Mouse (Mus musculus) limb, embryonic 11.5 days (tissue): Measurements from ENCODE around the gene Khnyn. TPM values are rescaled to one million over a fixed set of nuclear protein-coding genes. Genes with fewer than 3 reads are reported as not detected.

Experiments used
- ATAC-seq: fragments of 200-750 bp; cut with Nextera tagmentation; 2 replicates; pipeline ENCODE4 v1.8.0; 2017; ENCODE audit warnings: low read depth; ENCODE audit not compliant: insufficient number of reproducible peaks, low FRiP score, low TSS enrichment
- DNase-seq: peaks from one replicate; pipeline ENCODE4 v3.0.0-alpha.2; 2015; ENCODE audit warnings: low spot score
- H3K27ac ChIP-seq: fragments of 300-500 bp; sonication (generic); replicated peaks from 2 replicates; pipeline ENCODE4 v1.5.1; 2014; ENCODE audit warnings: low read depth, mild to moderate bottlenecking, low read length
- H3K27me3 ChIP-seq: fragments of 300-500 bp; sonication (generic); 2 replicates; pipeline ENCODE4 v1.6.1; 2014; ENCODE audit warnings: mild to moderate bottlenecking, low read length, mixed read lengths; ENCODE audit not compliant: control insufficient read depth, insufficient read depth
- H3K36me3 ChIP-seq: fragments of 300-500 bp; sonication (generic); 2 replicates; pipeline ENCODE4 v1.6.1; 2014; ENCODE audit warnings: mild to moderate bottlenecking, low read length, moderate library complexity, mixed read lengths; ENCODE audit not compliant: control insufficient read depth, insufficient read depth
- H3K4me1 ChIP-seq: fragments of 300-500 bp; sonication (generic); 2 replicates; pipeline ENCODE4 v1.6.1; 2014; ENCODE audit warnings: low read length, mixed read lengths; ENCODE audit not compliant: control insufficient read depth, insufficient read depth
- H3K4me2 ChIP-seq: fragments of 300-500 bp; sonication (generic); 2 replicates; pipeline ENCODE4 v1.6.1; 2014; ENCODE audit warnings: low read depth, mild to moderate bottlenecking, moderate library complexity; ENCODE audit not compliant: severe bottlenecking
- H3K4me3 ChIP-seq: fragments of 300-500 bp; sonication (generic); 2 replicates; pipeline ENCODE4 v1.5.1; 2014; ENCODE audit warnings: low read depth, low read length
- H3K9ac ChIP-seq: fragments of 300-500 bp; sonication (generic); 2 replicates; pipeline ENCODE4 v1.6.1; 2014; ENCODE audit warnings: mild to moderate bottlenecking, low read length
- H3K9me3 ChIP-seq: fragments of 300-500 bp; sonication (generic); 2 replicates; pipeline ENCODE4 v1.6.1; 2016; ENCODE audit warnings: low read length; ENCODE audit not compliant: control insufficient read depth
- WGBS: fragments of 180-500 bp; shearing (Covaris S2); extraction: QIAGEN DNeasy Blood & Tissue Kit; methylation state at CpG from one replicate; pipeline ENCODE4 v1.1.7; 2014; 5-methylcytosine and 5-hydroxymethylcytosine counted together
- polyA plus RNA-seq: library from polyadenylated mRNA; unstranded; fragments of >200 nt; fragmentation: Nextera tagmentation; extraction: Ambion mirVana; gene quantifications from 2 replicates; pipeline ENCODE4 v1.2.1, GENCODE M21; 2014

Gene Khnyn
- polyA plus RNA-seq = 17.4 and 18.4 TPM in 2 replicates

DNA sequence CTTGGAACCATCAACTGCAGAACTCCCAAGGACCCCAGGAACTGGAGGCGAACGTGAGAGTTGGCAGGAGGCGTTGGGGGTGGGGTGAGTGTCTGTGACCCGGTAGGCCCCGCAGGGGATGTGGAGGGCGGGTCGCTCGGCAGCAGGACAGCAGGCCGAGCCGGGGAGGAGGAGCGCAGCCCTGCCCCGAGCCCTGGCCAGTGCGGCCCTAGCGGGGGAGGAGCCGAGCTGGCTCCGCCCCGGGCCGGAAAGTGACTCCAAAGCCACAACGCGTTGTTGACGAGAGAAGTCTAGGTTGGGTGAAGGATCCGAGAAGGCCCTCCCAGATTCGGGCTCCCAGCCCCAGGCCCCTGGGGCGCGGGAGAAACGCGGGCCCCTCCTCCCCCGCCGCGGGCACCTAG is at the start of gene Khnyn:
Khnyn (plus strand) TSS at position 235 of the 401 bp plus-strand sequence.
- Histone ChIP-seq H3K4me2 (peak within 1 kb of the TSS; percentile 85), H3K36me3 (peaks cover 25% of the 10 kb centered on the region), H3K4me1 (peaks cover 20% of the 10 kb centered on the region), H3K4me3 (peak within 1 kb of the TSS; percentile 85), H3K27me3 (no peaks in the 10 kb centered on the region), H3K27ac (peak within 1 kb of the TSS; percentile 90), H3K9ac (peak within 1 kb of the TSS; percentile 90), H3K9me3 (no peaks in the 10 kb centered on the region)
- WGBS = 0% methylated on average over 27 of the region's 30 CpGs
- peak; percentile 91 for DNase-seq
- peak; percentile 93 for ATAC-seq

GRCm38 (mm10) chr14:55838312-55838711 is 46.4 kb upstream of the Khnyn start:
- ATAC-seq (no peak), DNase-seq (no peak)
- no peak overlapping the region for H3K9ac ChIP-seq
- no peaks in the 10 kb centered on the region for H3K36me3 ChIP-seq
- H3K9me3 ChIP-seq = no peaks in the 10 kb centered on the region
- no peak overlapping the region for H3K4me2 ChIP-seq
- H3K27ac ChIP-seq = no peak overlapping the region
- no peak overlapping the region for H3K4me3 ChIP-seq
- WGBS = 95% methylated on average over 5 of the region's 5 CpGs
- H3K27me3 ChIP-seq = no peaks in the 10 kb centered on the region
- peaks cover 19% of the 10 kb centered on the region; the same call in 1 of the 2 replicates for H3K4me1 ChIP-seq

DNA sequence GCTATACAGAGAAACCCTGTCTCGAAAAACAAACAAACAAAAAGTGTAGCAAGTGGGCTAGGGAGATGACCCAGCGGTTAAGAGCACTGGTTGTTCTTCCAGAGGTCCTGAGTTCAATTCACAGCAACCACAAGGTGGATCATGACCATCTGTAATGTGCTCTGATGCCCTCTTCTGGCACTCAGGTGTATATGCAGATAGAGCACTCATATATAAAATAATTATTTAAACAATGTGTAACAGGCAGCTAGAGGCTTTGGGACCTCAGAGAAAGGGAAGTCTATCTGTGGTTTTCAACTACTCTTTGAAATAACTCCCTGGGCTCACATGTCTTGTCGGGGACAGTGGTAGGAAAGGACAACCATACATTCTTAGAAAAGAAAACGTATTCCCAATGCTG is 46.0 kb upstream of the Khnyn start:
- DNase-seq = no peak
- Histone ChIP-seq H3K9me3 (no peaks in the 10 kb centered on the region), H3K27me3 (no peaks in the 10 kb centered on the region), H3K4me2 (no peak overlapping the region), H3K27ac (no peak overlapping the region), H3K4me1 (peaks cover 19% of the 10 kb centered on the region; the same call in 1 of the 2 replicates), H3K36me3 (no peaks in the 10 kb centered on the region), H3K4me3 (no peak overlapping the region), H3K9ac (no peak overlapping the region)
- WGBS = 86% methylated on average over 4 of the region's 4 CpGs
- ATAC-seq = no peak

DNA sequence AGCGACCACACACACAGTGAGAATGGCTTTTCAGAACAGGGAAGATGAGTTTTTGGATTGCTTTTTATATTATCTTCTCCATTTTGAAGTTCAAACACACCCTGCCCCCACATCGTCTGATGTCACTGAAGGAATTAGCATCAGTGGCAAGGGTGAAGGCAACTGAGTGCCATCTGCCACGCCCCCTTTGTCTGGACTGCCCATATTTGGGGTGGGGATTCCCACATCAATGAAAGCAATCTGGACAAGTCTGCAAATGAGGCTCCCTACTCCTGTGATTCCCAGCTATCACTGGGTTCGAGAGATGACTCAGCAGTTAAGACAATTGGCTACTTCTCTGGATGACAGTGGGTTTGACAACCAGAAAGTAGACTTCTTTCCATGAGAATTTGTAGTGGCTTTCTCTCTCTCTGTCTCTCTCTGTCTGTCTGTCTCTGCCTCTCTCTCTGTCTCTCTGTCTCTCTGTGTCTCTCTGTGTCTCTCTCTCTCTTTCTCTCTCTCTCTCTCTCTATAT is 43.8 kb upstream of the Khnyn start:
- H3K27ac ChIP-seq = no peak overlapping the region
- no peaks in the 10 kb centered on the region for H3K27me3 ChIP-seq
- H3K4me3 ChIP-seq = no peak overlapping the region
- ATAC-seq = no peak
- H3K9ac ChIP-seq = no peak overlapping the region
- no peak overlapping the region for H3K4me2 ChIP-seq
- peaks cover 5% of the 10 kb centered on the region; the same call in 1 of the 2 replicates for H3K4me1 ChIP-seq
- 68% methylated on average over 4 of the region's 4 CpGs for WGBS
- DNase-seq = no peak
- no peaks in the 10 kb centered on the region for H3K36me3 ChIP-seq
- no peaks in the 10 kb centered on the region for H3K9me3 ChIP-seq

DNA sequence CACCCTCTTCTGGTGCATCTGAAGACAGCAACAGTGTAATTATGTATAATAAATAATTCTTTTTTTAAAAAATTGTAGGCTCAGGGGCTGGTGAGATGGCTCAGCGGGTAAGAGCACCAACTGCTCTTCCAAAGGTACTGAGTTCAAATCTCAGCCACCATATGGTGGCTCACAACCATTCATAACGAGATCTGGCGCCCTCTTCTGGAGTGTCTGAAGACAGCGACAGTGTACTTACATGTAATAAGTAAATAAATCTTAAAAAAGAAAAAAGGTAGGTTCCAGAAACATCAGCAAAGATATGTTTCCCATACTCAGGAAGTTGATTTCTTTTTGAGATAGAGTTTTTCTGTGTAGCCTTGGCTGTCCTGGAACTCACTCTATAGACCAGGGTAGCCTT is 42.0 kb upstream of the Khnyn start:
- ATAC-seq (no peak), DNase-seq (no peak)
- H3K27me3 ChIP-seq = no peaks in the 10 kb centered on the region
- H3K9me3 ChIP-seq = no peaks in the 10 kb centered on the region
- H3K4me1 ChIP-seq = peaks cover 2% of the 10 kb centered on the region; the same call in 1 of the 2 replicates
- no peak overlapping the region for H3K4me3 ChIP-seq
- H3K9ac ChIP-seq = no peak overlapping the region
- no peak overlapping the region for H3K4me2 ChIP-seq
- no peak overlapping the region for H3K27ac ChIP-seq
- H3K36me3 ChIP-seq = no peaks in the 10 kb centered on the region
- WGBS = 72% methylated on average over 4 of the region's 4 CpGs

DNA sequence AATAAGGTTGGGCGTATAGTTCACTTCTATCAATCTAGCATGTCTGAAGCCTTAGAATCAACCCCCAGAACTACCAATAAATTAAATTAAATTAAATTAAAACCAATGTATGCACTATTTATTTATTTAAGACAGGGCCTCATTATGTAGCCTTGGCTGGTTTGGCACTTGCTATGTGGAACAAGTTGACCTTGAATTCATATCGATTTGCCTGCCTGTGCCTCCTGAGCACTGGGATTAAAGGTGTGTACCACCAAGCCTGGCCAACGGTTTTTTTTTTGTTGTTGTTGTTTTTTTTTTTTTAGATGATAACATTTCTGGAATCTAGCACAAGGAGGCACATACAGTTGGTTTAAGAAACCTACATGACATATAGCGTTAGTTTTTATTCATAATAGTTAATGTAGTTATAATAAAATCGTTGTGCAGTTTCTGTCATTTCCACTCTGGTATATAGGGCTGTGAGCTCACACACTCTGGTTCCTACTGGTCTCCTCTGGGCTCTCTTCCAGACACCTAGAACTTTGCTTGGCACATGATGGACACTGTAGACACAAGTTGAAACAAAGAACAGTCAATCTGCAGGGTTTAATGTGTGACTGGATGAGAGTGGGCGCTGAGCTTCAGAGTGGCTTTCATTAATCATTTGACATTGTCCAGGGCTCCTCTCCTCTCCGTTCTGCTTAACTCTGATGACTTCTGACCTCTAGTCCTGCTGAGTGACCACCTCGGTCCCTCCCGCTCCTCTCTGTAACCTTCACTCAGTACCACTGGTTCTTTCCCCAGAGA is 39.0 kb upstream of the Khnyn start:
- Histone ChIP-seq H3K9ac (no peak overlapping the region), H3K27ac (no peak overlapping the region), H3K27me3 (no peaks in the 10 kb centered on the region), H3K36me3 (no peaks in the 10 kb centered on the region), H3K4me1 (no peaks in the 10 kb centered on the region), H3K4me3 (no peak overlapping the region), H3K9me3 (no peaks in the 10 kb centered on the region), H3K4me2 (no peak overlapping the region)
- no peak for ATAC-seq
- WGBS = 65% methylated on average over 9 of the region's 9 CpGs
- DNase-seq = no peak

- H3K27me3 ChIP-seq = no peaks in the 10 kb centered on the region
These were observed 33.9 kb upstream of the Khnyn start for GRCm38 (mm10) chr14:55850885-55851284.

GRCm38 (mm10) chr14:55852646-55853551 is 31.8 kb upstream of the Khnyn start:
- peaks cover 31% of the 10 kb centered on the region for H3K4me1 ChIP-seq
- H3K27ac ChIP-seq = peak overlapping the region; percentile 99
- no peaks in the 10 kb centered on the region for H3K27me3 ChIP-seq
- peak overlapping the region; percentile 90 for H3K9ac ChIP-seq
- ATAC-seq = peak; percentile 90
- no peaks in the 10 kb centered on the region for H3K36me3 ChIP-seq
- peak; percentile 84 for DNase-seq
- WGBS = under 1% methylated on average over 11 of the region's 11 CpGs
- peak overlapping the region; percentile 80 for H3K4me2 ChIP-seq
- H3K4me3 ChIP-seq = peak overlapping the region; percentile 68
- no peaks in the 10 kb centered on the region for H3K9me3 ChIP-seq

More at GRCm38 (mm10) chr14:55850885-55851284, 33.9 kb upstream of the Khnyn start:
- Histone ChIP-seq H3K4me3 (no peak overlapping the region), H3K4me1 (peaks cover 17% of the 10 kb centered on the region), H3K27ac (no peak overlapping the region), H3K9ac (no peak overlapping the region), H3K9me3 (no peaks in the 10 kb centered on the region), H3K36me3 (no peaks in the 10 kb centered on the region), H3K4me2 (no peak overlapping the region)
- 66% methylated on average over 6 of the region's 6 CpGs for WGBS
- ATAC-seq = no peak
- DNase-seq = no peak
